Comparison of ENCODE assay signal across 9 mouse cellular contexts in the genomic region with DNA sequence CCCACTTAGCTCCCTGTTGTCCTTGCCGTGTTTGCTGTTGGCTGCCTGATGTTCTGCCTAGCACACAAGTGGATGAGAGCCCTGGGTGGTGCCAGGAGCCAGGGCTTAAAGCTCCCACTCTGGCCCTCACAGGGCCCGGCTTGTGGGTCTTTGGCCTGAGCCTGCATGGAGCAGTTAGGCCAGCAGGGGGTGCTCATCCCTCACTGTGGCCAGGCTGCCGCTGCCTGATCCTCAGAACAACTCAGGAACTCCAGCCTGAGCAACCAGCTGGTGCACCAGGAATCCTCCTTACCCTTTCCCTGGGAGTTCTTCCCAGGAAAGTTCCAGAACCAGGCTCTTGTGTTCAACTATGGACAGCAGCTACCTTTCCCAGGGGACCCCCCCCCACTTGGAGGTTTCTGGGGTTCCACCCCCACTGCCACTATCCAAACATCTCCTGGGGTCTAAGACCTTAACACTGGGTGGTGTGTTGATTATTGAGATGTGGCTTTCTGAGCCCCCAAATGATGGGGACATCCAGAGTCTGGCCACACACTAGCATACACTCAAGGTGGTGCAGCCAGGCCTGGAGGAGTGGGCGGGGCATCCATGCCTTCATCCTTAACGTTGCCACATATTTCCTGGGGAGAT. TPM values are rescaled to one million over a fixed set of nuclear protein-coding genes. Genes with fewer than 3 reads are reported as not detected.
A peak's percentile ranks its signal among the peaks of the same experiment; 100 is the strongest.
DNase-seq lines count a peak whose midpoint lies in the region; ATAC-seq and TF ChIP-seq lines count a peak whose summit lies in the region.
"Had no signal": no experiment of that assay in that cellular context is flagged by ENCODE, and none has a peak within 500 bp of the region (broad histone marks: within the 10 kb centered on the region; RNA-seq: fewer than 3 reads in every experiment).

No protein-coding gene starts in this region.

- peaks cover 11% of the 10 kb centered on the region for H3K4me1 ChIP-seq in embryonic facial prominence, embryonic 10.5 days
- no peaks in the 10 kb centered on the region for H3K4me1 ChIP-seq in heart, embryonic 16.5 days (ENCODE audit: control insufficient read depth, insufficient read depth, low read length)
- no peaks in the 10 kb centered on the region for H3K4me1 ChIP-seq in liver, embryonic 14.5 days (replicated peaks; ENCODE audit: control insufficient read depth in 2 of 2, insufficient read depth in 2 of 2, low read length in 1 of 2)
- peaks cover 15% of the 10 kb centered on the region; the same call in 1 of the 2 replicates for H3K4me1 ChIP-seq in neural tube, embryonic 13.5 days (replicated peaks)
- H3K4me1 ChIP-seq in testis, adult 2 months (ENCODE audit: control insufficient read depth, insufficient read depth, low read length), result no peaks in the 10 kb centered on the region

- peaks cover 2% of the 10 kb centered on the region for H3K79me3 ChIP-seq in C2C12 (ENCODE audit: low read depth)

- no peaks in the 10 kb centered on the region for H3K9me3 ChIP-seq in embryonic facial prominence, embryonic 10.5 days
- H3K9me3 ChIP-seq in heart, embryonic 16.5 days (replicated peaks; ENCODE audit: control insufficient read depth, low read length), result no peaks in the 10 kb centered on the region
- H3K9me3 ChIP-seq in liver, embryonic 14.5 days (ENCODE audit: control insufficient read depth, low read length), result no peaks in the 10 kb centered on the region
- H3K9me3 ChIP-seq in neural tube, embryonic 13.5 days, result no peaks in the 10 kb centered on the region
- H3K9me3 ChIP-seq: embryonic facial prominence, embryonic 12.5 days had no signal

- DNase-seq in adrenal gland, postnatal 14 days, result peak; percentile 92
- peak; percentile 85 for DNase-seq in embryonic facial prominence, embryonic 10.5 days (ENCODE audit: low spot score)
- DNase-seq in kidney, postnatal 10 days, result peak; percentile 91
- no peak for DNase-seq in liver, embryonic 14.5 days (ENCODE audit: low read depth in 3 of 3, low spot score in 3 of 3)

- peak; percentile 90 for TF ChIP-seq CTCF in C2C12 (IDR thresholded peaks at IDR 0.05; ENCODE audit: control insufficient read depth, insufficient read depth, insufficient read length)
- peak; percentile 90 for TF ChIP-seq CTCF in liver, embryonic 14.5 days (IDR thresholded peaks at IDR 0.05; ENCODE audit: low read depth)
- peak; percentile 82 for TF ChIP-seq CTCF in testis, adult 2 months (IDR thresholded peaks at IDR 0.05; ENCODE audit: control insufficient read depth, insufficient read depth, insufficient replicate concordance, low read depth, low read length)

- no peak for TF ChIP-seq POLR2A in testis, adult 2 months (IDR thresholded peaks at IDR 0.05; ENCODE audit: control insufficient read depth, low read depth, low read length)

- no peak overlapping the region for H3K27ac ChIP-seq in embryonic facial prominence, embryonic 10.5 days (replicated peaks)
- H3K27ac ChIP-seq in heart, embryonic 16.5 days (ENCODE audit: low read length), result no peak overlapping the region
- H3K27ac ChIP-seq in liver, embryonic 14.5 days, result no peak overlapping the region
- H3K27ac ChIP-seq in neural tube, embryonic 13.5 days (replicated peaks), result no peak overlapping the region
- H3K27ac ChIP-seq in testis, adult 2 months (ENCODE audit: control insufficient read depth, insufficient read depth, low read depth, low read length), result no peak overlapping the region
- H3K27ac ChIP-seq: embryonic facial prominence, embryonic 12.5 days had no signal

- no peaks in the 10 kb centered on the region for H3K27me3 ChIP-seq in C2C12 (ENCODE audit: control insufficient read depth, insufficient read depth, insufficient read length)
- H3K27me3 ChIP-seq in embryonic facial prominence, embryonic 10.5 days (replicated peaks; ENCODE audit: low read depth, poor library complexity, severe bottlenecking), result no peaks in the 10 kb centered on the region
- H3K27me3 ChIP-seq in heart, embryonic 16.5 days (ENCODE audit: control insufficient read depth, insufficient read depth, low read length), result no peaks in the 10 kb centered on the region
- H3K27me3 ChIP-seq in liver, embryonic 14.5 days (ENCODE audit: control insufficient read depth, insufficient read depth, low read length), result no peaks in the 10 kb centered on the region
- H3K27me3 ChIP-seq in neural tube, embryonic 13.5 days, result no peaks in the 10 kb centered on the region
- no peaks in the 10 kb centered on the region for H3K27me3 ChIP-seq in testis, adult 2 months (ENCODE audit: control insufficient read depth, insufficient read depth, low read length)
- H3K27me3 ChIP-seq: embryonic facial prominence, embryonic 12.5 days had no signal

- peak; percentile 58 for ATAC-seq in heart, embryonic 16.5 days (replicated peaks; ENCODE audit: extremely low read depth, insufficient read depth, low FRiP score)
- no peak for ATAC-seq in liver, embryonic 14.5 days (ENCODE audit: insufficient read depth)
- 0 out of 2 replicates have a peak, but pooled peaks have one; percentile 7 for ATAC-seq in neural tube, embryonic 13.5 days (ENCODE audit: low read depth)

- peaks cover 17% of the 10 kb centered on the region for H3K79me2 ChIP-seq in C2C12 (ENCODE audit: control insufficient read depth, insufficient read depth)

- peaks cover 36% of the 10 kb centered on the region for H3K36me3 ChIP-seq in C2C12 (ENCODE audit: control insufficient read depth, insufficient read depth)
- H3K36me3 ChIP-seq in embryonic facial prominence, embryonic 10.5 days (replicated peaks), result peaks cover 61% of the 10 kb centered on the region
- peaks cover 20% of the 10 kb centered on the region; the same call in 1 of the 2 replicates for H3K36me3 ChIP-seq in heart, embryonic 16.5 days (ENCODE audit: control insufficient read depth, insufficient read depth)
- no peaks in the 10 kb centered on the region for H3K36me3 ChIP-seq in liver, embryonic 14.5 days (replicated peaks; ENCODE audit: control insufficient read depth, insufficient read depth, low read depth)
- H3K36me3 ChIP-seq in neural tube, embryonic 13.5 days, result peaks cover 38% of the 10 kb centered on the region
- H3K36me3 ChIP-seq in testis, adult 2 months (ENCODE audit: control insufficient read depth, insufficient read depth, low read length), result no peaks in the 10 kb centered on the region

- H3K9ac ChIP-seq in heart, embryonic 16.5 days (ENCODE audit: low read length), result no peak overlapping the region
- H3K9ac ChIP-seq in liver, embryonic 14.5 days (replicated peaks), result no peak overlapping the region
- H3K9ac ChIP-seq in neural tube, embryonic 13.5 days, result no peak overlapping the region
- H3K9ac ChIP-seq: embryonic facial prominence, embryonic 12.5 days had no signal

- no peak overlapping the region for H3K4me3 ChIP-seq in C2C12 (ENCODE audit: insufficient read depth, poor library complexity, severe bottlenecking)
- H3K4me3 ChIP-seq in embryonic facial prominence, embryonic 10.5 days, result no peak overlapping the region
- H3K4me3 ChIP-seq in heart, embryonic 16.5 days (ENCODE audit: low read length), result no peak overlapping the region
- no peak overlapping the region for H3K4me3 ChIP-seq in liver, embryonic 14.5 days (ENCODE audit: insufficient read depth in 1 of 2, low read depth in 2 of 2, low read length in 2 of 2)
- H3K4me3 ChIP-seq in neural tube, embryonic 13.5 days, result no peak overlapping the region
- H3K4me3 ChIP-seq in testis, adult 2 months (ENCODE audit: control insufficient read depth, low read depth, low read length), result no peak overlapping the region
- H3K4me3 ChIP-seq: embryonic facial prominence, embryonic 12.5 days had no signal

- 49% methylated on average over 5 of the region's 5 CpGs for WGBS in embryonic facial prominence, embryonic 10.5 days
- WGBS in heart, embryonic 16.5 days, result 38% methylated on average over 5 of the region's 5 CpGs
- WGBS in liver, embryonic 14.5 days (ENCODE audit: insufficient replicate concordance), result 33% methylated on average over 5 of the region's 5 CpGs
- 42% methylated on average over 5 of the region's 5 CpGs for WGBS in neural tube, embryonic 13.5 days

- TF ChIP-seq EP300 in liver, embryonic 14.5 days (IDR thresholded peaks at IDR 0.05; ENCODE audit: low read depth), result no peak

- H3K4me2 ChIP-seq in heart, embryonic 16.5 days (ENCODE audit: low read depth, low read length), result no peak overlapping the region
- H3K4me2 ChIP-seq in liver, embryonic 14.5 days (ENCODE audit: low read depth), result no peak overlapping the region
- H3K4me2 ChIP-seq in neural tube, embryonic 13.5 days, result no peak overlapping the region
- H3K4me2 ChIP-seq: embryonic facial prominence, embryonic 12.5 days had no signal

- H3ac ChIP-seq in C2C12 (ENCODE audit: control insufficient read depth, insufficient read length, low read depth), result no peak overlapping the region

TF ChIP-seq in C2C12, 6 proteins besides CTCF, POLR2A, EP300 and RAD21:
- TF ChIP-seq MYOD1 (IDR thresholded peaks at IDR 0.05; ENCODE audit: control insufficient read depth, insufficient read length, low read depth) (no peak), CEBPB (IDR thresholded peaks at IDR 0.05; ENCODE audit: low read depth) (no peak), USF1 (IDR thresholded peaks at IDR 0.05; ENCODE audit: low read depth) (no peak), FOSL1 (IDR thresholded peaks at IDR 0.05; ENCODE audit: insufficient read depth, low read length, poor library complexity, severe bottlenecking) (no peak), MYOG (IDR thresholded peaks at IDR 0.05; ENCODE audit: control insufficient read depth, extremely low read depth, insufficient read length) (no peak), MAX (IDR thresholded peaks at IDR 0.05) (no peak)

RNA-seq across cellular contexts. Expression of a gene that starts 7.0 kb away (rescaled TPM):
- polyA plus RNA-seq in C2C12 (2012; fragmentation: generic; extraction: Trizol), result 21.8 TPM
- 12.4 and 15.1 TPM in 2 replicates for total RNA-seq in adrenal gland, postnatal 14 days (2021)
- polyA plus RNA-seq in embryonic facial prominence, embryonic 10.5 days (2016; fragmentation: Nextera tagmentation; extraction: Ambion mirVana), result 17.9 and 18.8 TPM in 2 replicates
- polyA plus RNA-seq in heart, embryonic 16.5 days (2015; fragmentation: Nextera tagmentation; extraction: Ambion mirVana), result 15.1 and 16.5 TPM in 2 replicates
- polyA plus RNA-seq in liver, embryonic 14.5 days (2012; rRNA removed), result 2.4 and 2.7 TPM in 2 replicates
- polyA plus RNA-seq in liver, embryonic 14.5 days (2014; fragmentation: Nextera tagmentation; extraction: Ambion mirVana), result 2.1 and 2.3 TPM in 2 replicates
- polyA plus RNA-seq in neural tube, embryonic 13.5 days (2015; fragmentation: Nextera tagmentation; extraction: Ambion mirVana), result 10.6 and 11.3 TPM in 2 replicates
- 1.5 and 1.8 TPM in 2 replicates for polyA plus RNA-seq in testis, adult 2 months (2012; rRNA removed)

RNA-seq across cellular contexts. Expression of a gene that starts 18.4 kb away (rescaled TPM):
- 0.09 TPM for polyA plus RNA-seq in C2C12 (2012; fragmentation: generic; extraction: Trizol)
- total RNA-seq in adrenal gland, postnatal 14 days (2021), result not detected in 2 replicates
- polyA plus RNA-seq in embryonic facial prominence, embryonic 10.5 days (2016; fragmentation: Nextera tagmentation; extraction: Ambion mirVana), result 0.10 and 0.17 TPM in 2 replicates
- polyA plus RNA-seq in heart, embryonic 16.5 days (2015; fragmentation: Nextera tagmentation; extraction: Ambion mirVana), result not detected in 2 replicates
- polyA plus RNA-seq in liver, embryonic 14.5 days (2012; rRNA removed), result not detected in 2 replicates
- not detected in 2 replicates for polyA plus RNA-seq in liver, embryonic 14.5 days (2014; fragmentation: Nextera tagmentation; extraction: Ambion mirVana)
- 0.43 and 0.49 TPM in 2 replicates for polyA plus RNA-seq in neural tube, embryonic 13.5 days (2015; fragmentation: Nextera tagmentation; extraction: Ambion mirVana)
- 0.06 and 0.18 TPM in 2 replicates for polyA plus RNA-seq in testis, adult 2 months (2012; rRNA removed)

Comparison
In these comparisons a context has a peak if more than half of its experiments do, and no peak if none do; other contexts are left out.
1. DNase-seq: peak in adrenal gland, postnatal 14 days (single experiment), embryonic facial prominence, embryonic 10.5 days (single experiment) and kidney, postnatal 10 days (single experiment); none in liver, embryonic 14.5 days (0 of 3).
2. Peak in every context shown above with its lines, with median percentiles within 50 percentile points of each other: CTCF ChIP-seq.